Mouse (Mus musculus) testis, adult 10 weeks (tissue): Measurements from ENCODE around the gene Cyp3a16. TPM values are rescaled to one million over a fixed set of nuclear protein-coding genes. Genes with fewer than 3 reads are reported as not detected.

ENCODE experiments used
- polyA plus RNA-seq: library from polyadenylated mRNA; stranded (reverse); fragments of 350-450 nt; fragmentation: Illumina TruSeq; extraction: RNeasy Lipid Tissue Mini Kit (QIAGEN cat#74804); gene quantifications from one replicate; pipeline ENCODE4 v1.2.3, GENCODE M21; 2014; ENCODE audit warnings: low read depth, low replicate concordance

Gene Cyp3a16
- polyA plus RNA-seq = not detected

GRCm38 (mm10) chr5:145469623-145470022, at the start of gene Cyp3a16:
TSS of gene Cyp3a16 (minus strand) at chr5:145469723.

Other genes with a start within 250 kb of the Cyp3a16 start
- 31.9 TPM for gene Zfp655, start 238.0 kb downstream of the Cyp3a16 start, polyA plus RNA-seq
- gene Zscan25, start 189.2 kb downstream of the Cyp3a16 start, polyA plus RNA-seq = 0.11 TPM
- 0.60 TPM for gene Cyp3a57, start 124.4 kb downstream of the Cyp3a16 start, polyA plus RNA-seq
- gene Cyp3a41b, start 115.0 kb upstream of the Cyp3a16 start, polyA plus RNA-seq = not detected